Mouse (Mus musculus): ENCODE data around the gene Fnip2. TPM values are rescaled to one million over a fixed set of nuclear protein-coding genes. Genes with fewer than 3 reads are reported as not detected.

Gene Fnip2
- polyA plus RNA-seq, 1 experiment: 2.5 TPM

DNA sequence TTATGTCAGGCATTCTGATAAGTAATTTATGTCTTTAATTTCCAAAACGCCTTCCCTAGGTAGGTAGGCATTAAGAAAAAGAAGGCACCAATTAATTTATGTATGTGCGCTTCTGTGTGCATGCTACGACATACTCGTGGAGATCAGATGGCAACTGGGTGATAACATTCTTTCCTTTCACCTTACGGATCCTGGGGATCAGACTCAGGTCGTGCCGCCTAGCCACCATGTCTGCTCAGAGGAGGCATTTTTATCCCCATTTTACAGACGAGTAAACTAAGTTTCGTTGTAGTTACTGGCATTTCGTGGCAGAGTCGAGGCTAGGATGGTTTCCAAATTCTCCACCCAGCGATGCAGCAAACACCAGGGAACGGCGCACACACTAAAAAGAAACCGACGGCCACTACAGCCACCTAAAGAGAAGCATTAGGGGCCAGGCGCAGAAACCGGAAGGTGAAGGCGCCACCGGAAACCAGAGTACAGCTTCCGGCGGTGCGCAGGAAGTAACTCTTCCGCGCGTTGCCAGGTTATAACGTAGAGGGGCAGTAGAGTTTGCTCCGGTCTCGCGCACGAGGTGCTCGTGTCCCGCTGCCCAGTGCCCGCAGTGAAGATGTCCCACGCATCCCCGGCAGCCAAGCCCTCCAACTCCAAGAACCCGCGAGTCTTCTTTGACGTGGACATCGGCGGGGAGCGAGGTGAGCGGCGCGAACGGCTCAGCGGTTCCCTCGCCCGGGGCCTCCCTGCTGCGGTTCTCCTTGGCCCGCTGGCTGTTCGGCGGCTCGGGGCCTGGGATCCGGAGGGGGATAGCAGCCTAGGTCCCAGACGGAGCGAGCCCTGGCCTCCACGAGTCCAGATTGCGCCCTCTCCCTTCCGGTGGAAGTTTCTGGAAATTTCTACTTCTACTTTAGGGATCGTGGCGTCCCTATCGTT is 23.5 kb upstream of the Fnip2 start, which contains the start of gene Ppid:
Gene Ppid (plus strand): TSS at position 480 of the 930 bp plus-strand sequence.
- TF ChIP-seq POLR2AphosphoS2 (IDR thresholded peaks at IDR 0.05; ENCODE audit: insufficient read length, low read depth): peak; percentile 97
- peak; percentile 92 for TF ChIP-seq POLR2A (IDR thresholded peaks at IDR 0.05; ENCODE audit: insufficient read length, low read depth)
- peak in 1 of 3 experiments; percentile 4 for TF ChIP-seq MYOG (IDR thresholded peaks at IDR 0.05; ENCODE audit: control insufficient read depth in 1 of 3, insufficient read depth in 1 of 3, insufficient read length in 2 of 3, low read depth in 2 of 3)
- no peak for TF ChIP-seq USF1 (IDR thresholded peaks at IDR 0.05; ENCODE audit: low read depth)
- no peak for TF ChIP-seq E2F4 (IDR thresholded peaks at IDR 0.05; ENCODE audit: insufficient read depth)
- TF ChIP-seq CEBPB (IDR thresholded peaks at IDR 0.05; ENCODE audit: insufficient read depth, poor library complexity, severe bottlenecking): no peak
- no peak for TF ChIP-seq MAX (IDR thresholded peaks at IDR 0.05; ENCODE audit: low read depth)
- TF ChIP-seq REST (IDR thresholded peaks at IDR 0.05; ENCODE audit: insufficient read depth, insufficient read length): no peak
- no peak for TF ChIP-seq TCF12 (IDR thresholded peaks at IDR 0.05; ENCODE audit: insufficient read depth, poor library complexity, severe bottlenecking)
- TF ChIP-seq TCF3 (IDR thresholded peaks at IDR 0.05; ENCODE audit: insufficient read length, low read depth): no peak
- TF ChIP-seq MYOD1 (IDR thresholded peaks at IDR 0.05; ENCODE audit: control insufficient read depth in 1 of 3, insufficient read length in 2 of 3, low read depth in 2 of 3): no peak
- TF ChIP-seq SRF (IDR thresholded peaks at IDR 0.05; ENCODE audit: control insufficient read depth, insufficient read length, low read depth): no peak
- Histone ChIP-seq H3K36me3 (ENCODE audit: control insufficient read depth, insufficient read depth) (peaks cover 24% of the 10 kb centered on the region), H3ac (ENCODE audit: control insufficient read depth, insufficient read length) (peak within 1 kb of the TSS; percentile 66), H3K4me3 (peak within 1 kb of the TSS; percentile 94), H3K79me2 (ENCODE audit: control insufficient read depth, insufficient read depth) (peaks cover 42% of the 10 kb centered on the region), H3K4me2 (ENCODE audit: low read depth) (peak within 1 kb of the TSS; percentile 88), H3K27me3 (ENCODE audit: control insufficient read depth, insufficient read depth, insufficient read length) (no peaks in the 10 kb centered on the region)

DNA sequence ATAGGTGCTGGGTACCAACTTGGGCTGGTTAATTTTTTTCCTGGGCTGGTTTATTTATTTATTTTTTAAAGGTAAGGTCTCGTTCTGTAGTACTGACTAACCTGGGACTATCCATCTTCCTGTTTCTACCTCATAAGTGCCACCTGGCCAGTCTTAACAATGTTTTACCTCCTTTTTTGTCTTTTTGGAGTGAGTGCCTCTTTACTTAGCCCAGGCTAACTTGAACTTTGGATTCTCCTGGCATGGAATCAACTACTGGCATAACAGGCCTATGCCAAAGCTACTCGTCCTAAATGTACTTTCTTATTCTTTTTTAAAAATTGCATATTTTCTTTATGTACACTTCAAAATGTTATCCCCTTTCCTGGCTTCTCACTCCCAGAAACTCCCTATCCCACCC is 22.1 kb upstream of the Fnip2 start:
- H3ac ChIP-seq (ENCODE audit: control insufficient read depth, insufficient read length): no peak overlapping the region
- H3K36me3 ChIP-seq (ENCODE audit: control insufficient read depth, insufficient read depth): peaks cover 13% of the 10 kb centered on the region
- no peak overlapping the region for H3K4me3 ChIP-seq
- no peaks in the 10 kb centered on the region for H3K27me3 ChIP-seq (ENCODE audit: control insufficient read depth, insufficient read depth, insufficient read length)
- peaks cover 34% of the 10 kb centered on the region for H3K79me2 ChIP-seq (ENCODE audit: control insufficient read depth, insufficient read depth)
- TF ChIP-seq CEBPB (IDR thresholded peaks at IDR 0.05; ENCODE audit: insufficient read depth, poor library complexity, severe bottlenecking) (no peak), TCF3 (IDR thresholded peaks at IDR 0.05; ENCODE audit: insufficient read length, low read depth) (no peak)
- no peak overlapping the region for H3K4me2 ChIP-seq (ENCODE audit: low read depth)

DNA sequence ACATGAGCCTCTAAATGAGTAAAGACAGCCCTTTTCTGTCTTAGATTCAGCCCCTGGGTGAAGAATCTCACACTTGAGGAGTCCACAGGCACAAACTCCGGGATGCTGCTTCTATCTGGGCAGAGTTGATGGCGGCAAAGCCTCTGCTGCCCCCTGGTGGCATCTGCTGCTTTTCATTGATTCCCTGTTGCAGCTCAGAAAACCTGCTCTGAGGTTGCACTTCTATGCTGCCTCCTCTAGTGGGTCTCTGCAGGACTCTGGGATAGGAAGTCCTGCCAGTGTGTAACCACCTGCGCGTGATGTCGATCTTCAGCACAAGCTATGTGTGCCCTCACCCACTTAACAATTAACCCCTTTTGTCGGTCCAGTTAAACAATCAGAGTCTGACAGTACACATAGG is 19.2 kb upstream of the Fnip2 start:
- Histone ChIP-seq H3K36me3 (ENCODE audit: control insufficient read depth, insufficient read depth) (no peaks in the 10 kb centered on the region), H3K27me3 (ENCODE audit: control insufficient read depth, insufficient read depth, insufficient read length) (no peaks in the 10 kb centered on the region), H3K4me3 (no peak overlapping the region), H3K79me2 (ENCODE audit: control insufficient read depth, insufficient read depth) (peaks cover 6% of the 10 kb centered on the region), H3K4me2 (ENCODE audit: low read depth) (peak overlapping the region; percentile 46), H3ac (ENCODE audit: control insufficient read depth, insufficient read length) (no peak overlapping the region)
- no peak for TF ChIP-seq MYOD1 (IDR thresholded peaks at IDR 0.05; ENCODE audit: control insufficient read depth in 1 of 3, insufficient read length in 2 of 3, low read depth in 2 of 3)
- TF ChIP-seq MYOG (IDR thresholded peaks at IDR 0.05; ENCODE audit: control insufficient read depth in 1 of 3, insufficient read depth in 1 of 3, insufficient read length in 2 of 3, low read depth in 2 of 3): no peak
- TF ChIP-seq USF1 (IDR thresholded peaks at IDR 0.05; ENCODE audit: low read depth): no peak
- no peak for TF ChIP-seq TCF12 (IDR thresholded peaks at IDR 0.05; ENCODE audit: insufficient read depth, poor library complexity, severe bottlenecking)
- no peak for TF ChIP-seq POLR2A (IDR thresholded peaks at IDR 0.05; ENCODE audit: insufficient read length, low read depth)
- TF ChIP-seq REST (IDR thresholded peaks at IDR 0.05; ENCODE audit: insufficient read depth, insufficient read length): no peak

DNA sequence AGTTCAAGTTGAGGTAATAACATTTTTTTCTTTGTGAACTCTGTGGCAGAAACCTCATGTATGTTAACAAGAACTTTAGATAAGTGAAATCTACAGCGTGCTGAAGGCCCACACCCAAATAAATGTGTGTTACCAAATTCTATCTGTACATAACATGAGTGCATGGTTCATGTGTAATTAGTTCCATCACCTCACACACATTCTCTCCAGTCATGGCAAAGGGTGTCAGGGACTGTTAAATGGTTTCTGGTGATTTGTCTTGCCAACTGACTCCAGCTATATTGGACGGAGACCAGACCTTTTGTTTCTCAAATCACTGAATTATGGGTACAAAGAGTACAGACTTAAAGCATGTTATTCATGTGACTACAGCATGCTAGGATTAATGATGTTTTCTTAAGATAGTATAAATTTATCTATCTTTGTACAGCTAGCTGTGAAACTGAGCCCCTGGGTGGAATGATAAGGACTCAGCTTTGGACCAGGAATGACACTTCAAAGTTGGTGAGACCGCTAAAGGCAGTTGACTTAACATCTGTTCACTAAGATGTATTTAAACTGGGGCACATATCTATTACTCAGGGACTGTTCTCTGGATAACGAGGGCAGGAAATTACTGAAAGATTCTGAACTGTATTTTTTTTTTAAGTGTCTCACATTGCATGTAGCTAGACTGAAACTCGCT is 12.4 kb upstream of the Fnip2 start:
- Histone ChIP-seq H3ac (ENCODE audit: control insufficient read depth, insufficient read length) (no peak overlapping the region), H3K36me3 (ENCODE audit: control insufficient read depth, insufficient read depth) (no peaks in the 10 kb centered on the region), H3K79me2 (ENCODE audit: control insufficient read depth, insufficient read depth) (no peaks in the 10 kb centered on the region), H3K27me3 (ENCODE audit: control insufficient read depth, insufficient read depth, insufficient read length) (no peaks in the 10 kb centered on the region), H3K4me2 (ENCODE audit: low read depth) (no peak overlapping the region), H3K4me3 (no peak overlapping the region)
- TF ChIP-seq E2F4 (IDR thresholded peaks at IDR 0.05; ENCODE audit: insufficient read depth) (no peak), SRF (IDR thresholded peaks at IDR 0.05; ENCODE audit: control insufficient read depth, insufficient read length, low read depth) (no peak), MYOG (IDR thresholded peaks at IDR 0.05; ENCODE audit: control insufficient read depth in 1 of 3, insufficient read depth in 1 of 3, insufficient read length in 2 of 3, low read depth in 2 of 3) (no peak), TCF12 (IDR thresholded peaks at IDR 0.05; ENCODE audit: insufficient read depth, poor library complexity, severe bottlenecking) (no peak), CEBPB (IDR thresholded peaks at IDR 0.05; ENCODE audit: insufficient read depth, poor library complexity, severe bottlenecking) (no peak), REST (IDR thresholded peaks at IDR 0.05; ENCODE audit: insufficient read depth, insufficient read length) (no peak), MAX (IDR thresholded peaks at IDR 0.05; ENCODE audit: low read depth) (no peak), MYOD1 (IDR thresholded peaks at IDR 0.05; ENCODE audit: control insufficient read depth in 1 of 3, insufficient read length in 2 of 3, low read depth in 2 of 3) (no peak), USF1 (IDR thresholded peaks at IDR 0.05; ENCODE audit: low read depth) (no peak), POLR2AphosphoS2 (IDR thresholded peaks at IDR 0.05; ENCODE audit: insufficient read length, low read depth) (no peak), POLR2A (IDR thresholded peaks at IDR 0.05; ENCODE audit: insufficient read length, low read depth) (no peak), TCF3 (IDR thresholded peaks at IDR 0.05; ENCODE audit: insufficient read length, low read depth) (no peak)

All from myocyte (in vitro differentiated cells).